Mouse (Mus musculus): Measurements from ENCODE around the gene Cnnm1. TPM values are rescaled to one million over a fixed set of nuclear protein-coding genes. Genes with fewer than 3 reads are reported as not detected.

The Cnnm1 gene
- polyA plus RNA-seq, 1 experiment from 2014 or later = 0.56 TPM

GRCm38 (mm10) chr19:43467927-43468685 lies 27.9 kb downstream of the Cnnm1 start:
- no peak overlapping the region for H3K27ac ChIP-seq (replicated peaks)
- H3K4me1 ChIP-seq (replicated peaks; ENCODE audit: control insufficient read depth, insufficient read depth) = no peaks in the 10 kb centered on the region
- TF ChIP-seq CTCF (IDR thresholded peaks at IDR 0.05; ENCODE audit: low read depth) (no peak), EP300 (optimal IDR thresholded peaks at IDR 0.05) (no peak)
- no peak overlapping the region for H3K4me2 ChIP-seq (replicated peaks; ENCODE audit: low read depth)
- no peak for ATAC-seq (ENCODE audit: low FRiP score, low TSS enrichment)
- H3K9ac ChIP-seq (ENCODE audit: low read length) = no peak overlapping the region
- no peaks in the 10 kb centered on the region for H3K9me3 ChIP-seq (ENCODE audit: control insufficient read depth, low read length)
- 81% methylated on average over 12 of the region's 12 CpGs for WGBS
- H3K27me3 ChIP-seq (ENCODE audit: control insufficient read depth, insufficient read depth, low read length) = no peaks in the 10 kb centered on the region
- H3K4me3 ChIP-seq (ENCODE audit: low read depth, low read length) = no peak overlapping the region
- DNase-seq (ENCODE audit: low spot score) = no peak
- H3K36me3 ChIP-seq (ENCODE audit: control insufficient read depth, insufficient read depth, low read length) = no peaks in the 10 kb centered on the region

- Histone ChIP-seq H3K4me3 (ENCODE audit: low read depth, low read length) (no peak overlapping the region), H3K27ac (replicated peaks) (no peak overlapping the region), H3K36me3 (ENCODE audit: control insufficient read depth, insufficient read depth, low read length) (no peaks in the 10 kb centered on the region), H3K4me2 (replicated peaks; ENCODE audit: low read depth) (no peak overlapping the region), H3K9ac (ENCODE audit: low read length) (no peak overlapping the region), H3K4me1 (replicated peaks; ENCODE audit: control insufficient read depth, insufficient read depth) (no peaks in the 10 kb centered on the region), H3K27me3 (ENCODE audit: control insufficient read depth, insufficient read depth, low read length) (no peaks in the 10 kb centered on the region), H3K9me3 (ENCODE audit: control insufficient read depth, low read length) (no peaks in the 10 kb centered on the region)
- WGBS = 53% methylated on average over 7 of the region's 7 CpGs
- DNase-seq (ENCODE audit: low spot score) (no peak), ATAC-seq (ENCODE audit: low FRiP score, low TSS enrichment) (no peak)
- TF ChIP-seq EP300 (optimal IDR thresholded peaks at IDR 0.05) = no peak
Measured at GRCm38 (mm10) chr19:43469333-43469732, 29.1 kb downstream of the Cnnm1 start.

DNA sequence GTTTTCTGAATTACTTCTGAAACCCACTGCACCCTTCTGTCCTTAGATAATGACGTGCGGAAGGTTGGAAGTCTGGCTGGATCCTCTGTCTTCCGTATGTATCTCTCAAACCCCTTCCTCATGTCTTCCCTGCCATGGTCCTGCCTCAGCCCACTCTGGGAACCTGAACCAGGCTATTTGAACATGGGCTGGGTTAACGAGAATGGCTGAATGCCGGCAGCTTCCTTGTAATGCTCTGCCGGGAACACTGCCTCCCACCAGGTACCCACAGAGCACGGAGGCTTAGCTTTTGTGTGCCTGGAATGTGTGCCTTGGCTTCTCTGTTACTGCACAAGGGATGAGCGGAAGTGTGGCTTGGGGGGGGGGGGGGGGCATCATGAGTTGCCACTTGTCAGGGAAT lies 32.1 kb downstream of the Cnnm1 start:
- DNase-seq (ENCODE audit: low spot score) = no peak
- WGBS = 84% methylated on average over 8 of the region's 8 CpGs

GRCm38 (mm10) chr19:43472781-43473180 lies 32.5 kb downstream of the Cnnm1 start:
- H3K9me3 ChIP-seq (ENCODE audit: control insufficient read depth, low read length) = no peaks in the 10 kb centered on the region
- H3K4me1 ChIP-seq (replicated peaks; ENCODE audit: control insufficient read depth, insufficient read depth) = no peaks in the 10 kb centered on the region
- H3K4me3 ChIP-seq (ENCODE audit: low read depth, low read length) = no peak overlapping the region
- no peak for ATAC-seq (ENCODE audit: low FRiP score, low TSS enrichment)
- no peak overlapping the region for H3K9ac ChIP-seq (ENCODE audit: low read length)
- no peak overlapping the region for H3K4me2 ChIP-seq (replicated peaks; ENCODE audit: low read depth)
- H3K36me3 ChIP-seq (ENCODE audit: control insufficient read depth, insufficient read depth, low read length) = no peaks in the 10 kb centered on the region
- TF ChIP-seq EP300 (optimal IDR thresholded peaks at IDR 0.05) (no peak), CTCF (IDR thresholded peaks at IDR 0.05; ENCODE audit: low read depth) (no peak)
- no peak overlapping the region for H3K27ac ChIP-seq (replicated peaks)
- no peaks in the 10 kb centered on the region for H3K27me3 ChIP-seq (ENCODE audit: control insufficient read depth, insufficient read depth, low read length)
- 92% methylated on average over 7 of the region's 7 CpGs for WGBS
- DNase-seq (ENCODE audit: low spot score) = no peak

More for the DNA sequence above, 32.1 kb downstream of the Cnnm1 start:
- TF ChIP-seq CTCF (IDR thresholded peaks at IDR 0.05; ENCODE audit: low read depth) (no peak), EP300 (optimal IDR thresholded peaks at IDR 0.05) (no peak)
- no peak for ATAC-seq (ENCODE audit: low FRiP score, low TSS enrichment)
- Histone ChIP-seq H3K4me1 (replicated peaks; ENCODE audit: control insufficient read depth, insufficient read depth) (no peaks in the 10 kb centered on the region), H3K27me3 (ENCODE audit: control insufficient read depth, insufficient read depth, low read length) (no peaks in the 10 kb centered on the region), H3K9ac (ENCODE audit: low read length) (no peak overlapping the region), H3K36me3 (ENCODE audit: control insufficient read depth, insufficient read depth, low read length) (no peaks in the 10 kb centered on the region), H3K4me2 (replicated peaks; ENCODE audit: low read depth) (no peak overlapping the region), H3K9me3 (ENCODE audit: control insufficient read depth, low read length) (no peaks in the 10 kb centered on the region), H3K4me3 (ENCODE audit: low read depth, low read length) (no peak overlapping the region), H3K27ac (replicated peaks) (no peak overlapping the region)

DNA sequence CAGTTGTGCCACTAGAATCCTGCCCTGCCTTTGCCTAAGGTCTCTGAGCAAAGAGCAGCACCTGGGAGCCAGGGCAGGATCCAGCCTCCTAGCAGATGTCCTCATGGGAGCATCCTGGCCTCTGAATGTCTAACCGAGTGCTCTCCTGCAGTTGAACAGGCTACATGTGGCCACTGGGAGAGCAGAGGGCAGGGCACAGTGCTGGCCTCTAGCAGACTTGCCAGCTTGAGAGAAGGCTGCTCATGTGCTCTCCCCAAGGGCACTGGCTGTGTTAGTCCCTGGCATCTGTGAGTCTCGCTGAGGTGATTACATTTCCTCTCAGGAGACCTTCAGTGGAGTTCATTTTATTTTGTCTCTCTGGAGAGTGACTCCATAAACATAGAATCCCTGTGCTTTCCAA lies 35.4 kb downstream of the Cnnm1 start:
- H3K36me3 ChIP-seq (ENCODE audit: control insufficient read depth, insufficient read depth, low read length) = no peaks in the 10 kb centered on the region
- no peak overlapping the region for H3K27ac ChIP-seq (replicated peaks)
- no peak overlapping the region for H3K4me2 ChIP-seq (replicated peaks; ENCODE audit: low read depth)
- TF ChIP-seq CTCF (IDR thresholded peaks at IDR 0.05; ENCODE audit: low read depth) (no peak), EP300 (optimal IDR thresholded peaks at IDR 0.05) (no peak)
- no peak overlapping the region for H3K4me3 ChIP-seq (ENCODE audit: low read depth, low read length)
- H3K27me3 ChIP-seq (ENCODE audit: control insufficient read depth, insufficient read depth, low read length) = no peaks in the 10 kb centered on the region
- 45% methylated on average over 2 of the region's 2 CpGs for WGBS
- DNase-seq (ENCODE audit: low spot score) (no peak), ATAC-seq (ENCODE audit: low FRiP score, low TSS enrichment) (no peak)
- no peaks in the 10 kb centered on the region for H3K4me1 ChIP-seq (replicated peaks; ENCODE audit: control insufficient read depth, insufficient read depth)
- no peak overlapping the region for H3K9ac ChIP-seq (ENCODE audit: low read length)
- no peaks in the 10 kb centered on the region for H3K9me3 ChIP-seq (ENCODE audit: control insufficient read depth, low read length)

DNA sequence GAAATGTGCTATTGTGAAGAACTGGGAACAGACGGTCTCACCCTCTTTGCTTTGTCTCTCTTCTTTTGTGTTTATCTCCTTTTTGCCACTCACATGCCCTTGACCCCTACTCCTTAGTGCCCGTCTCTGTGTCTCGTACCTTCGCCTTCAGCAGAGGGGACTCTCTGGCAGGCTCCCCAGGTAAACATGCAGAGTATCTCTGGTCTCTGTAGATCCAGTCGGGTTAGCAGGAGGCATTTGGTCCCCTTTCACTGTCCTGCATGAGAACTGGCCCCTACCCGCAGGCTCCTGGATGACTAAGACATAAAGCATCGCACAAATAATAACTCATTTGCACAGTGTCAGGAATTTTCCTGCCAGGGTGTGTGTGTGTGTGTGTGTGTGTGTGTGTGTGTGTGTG lies 35.8 kb downstream of the Cnnm1 start:
- DNase-seq (ENCODE audit: low spot score) (no peak), ATAC-seq (ENCODE audit: low FRiP score, low TSS enrichment) (no peak)
- Histone ChIP-seq H3K27me3 (ENCODE audit: control insufficient read depth, insufficient read depth, low read length) (no peaks in the 10 kb centered on the region), H3K27ac (replicated peaks) (no peak overlapping the region), H3K9ac (ENCODE audit: low read length) (no peak overlapping the region), H3K9me3 (ENCODE audit: control insufficient read depth, low read length) (no peaks in the 10 kb centered on the region), H3K4me1 (replicated peaks; ENCODE audit: control insufficient read depth, insufficient read depth) (no peaks in the 10 kb centered on the region), H3K36me3 (ENCODE audit: control insufficient read depth, insufficient read depth, low read length) (no peaks in the 10 kb centered on the region), H3K4me2 (replicated peaks; ENCODE audit: low read depth) (no peak overlapping the region), H3K4me3 (ENCODE audit: low read depth, low read length) (no peak overlapping the region)
- WGBS = 53% methylated on average over 7 of the region's 7 CpGs
- TF ChIP-seq CTCF (IDR thresholded peaks at IDR 0.05; ENCODE audit: low read depth) (no peak), EP300 (optimal IDR thresholded peaks at IDR 0.05) (no peak)
